Mouse (Mus musculus): ENCODE results near the gene Fut7. TPM values are rescaled to one million over a fixed set of nuclear protein-coding genes. Genes with fewer than 3 reads are reported as not detected.

The Fut7 gene
- total RNA-seq, 2 experiments from 2014 or later: 0.26 to 0.27 TPM

DNA sequence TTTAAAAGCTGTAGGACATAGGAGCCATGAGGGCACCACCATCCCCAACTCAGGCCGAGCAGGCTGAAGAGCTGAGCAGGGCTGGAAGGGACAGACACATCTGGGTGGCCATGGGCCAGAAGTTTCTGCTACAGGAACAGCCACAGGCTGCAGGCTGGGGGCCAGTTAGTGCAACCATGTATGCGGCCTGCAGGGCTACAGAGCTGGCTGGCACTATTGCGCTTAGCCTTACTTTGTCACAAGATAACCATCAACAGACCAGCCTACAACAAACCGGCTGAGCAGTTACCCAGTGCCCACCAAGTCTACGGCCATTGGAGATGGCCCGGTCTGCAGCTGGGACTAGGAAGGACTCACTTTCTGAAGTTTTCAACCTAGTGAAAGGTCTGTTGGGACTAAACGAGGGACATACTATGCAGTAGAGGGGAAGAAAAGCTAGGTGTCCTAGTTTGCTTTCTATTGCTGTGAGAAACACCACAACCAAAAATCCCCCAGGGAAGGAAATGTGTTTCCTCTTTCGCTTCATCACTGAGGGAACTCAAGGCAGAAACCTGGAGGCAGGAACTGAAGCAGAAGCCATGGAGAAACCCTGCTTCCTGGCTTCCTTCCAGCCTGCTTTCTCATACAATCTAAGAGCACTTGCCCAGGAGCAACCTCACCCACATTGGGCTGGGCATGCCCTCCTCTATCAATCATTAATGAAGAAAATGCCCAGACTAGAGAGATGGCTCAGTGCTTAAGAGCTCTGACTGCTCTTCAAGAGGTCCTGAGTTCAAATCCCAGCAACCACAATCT is 28.0 kb downstream of the Fut7 start:
- DNase-seq (ENCODE audit: low spot score in 2 of 2): no peak
- intact Hi-C loops (cut with DNase I): no loop called here

- DNase-seq (ENCODE audit: low spot score in 2 of 2): no peak
- intact Hi-C loops (cut with DNase I): no loop called here
Measured at GRCm38 (mm10) chr2:25452951-25453350, 29.9 kb downstream of the Fut7 start.

DNA sequence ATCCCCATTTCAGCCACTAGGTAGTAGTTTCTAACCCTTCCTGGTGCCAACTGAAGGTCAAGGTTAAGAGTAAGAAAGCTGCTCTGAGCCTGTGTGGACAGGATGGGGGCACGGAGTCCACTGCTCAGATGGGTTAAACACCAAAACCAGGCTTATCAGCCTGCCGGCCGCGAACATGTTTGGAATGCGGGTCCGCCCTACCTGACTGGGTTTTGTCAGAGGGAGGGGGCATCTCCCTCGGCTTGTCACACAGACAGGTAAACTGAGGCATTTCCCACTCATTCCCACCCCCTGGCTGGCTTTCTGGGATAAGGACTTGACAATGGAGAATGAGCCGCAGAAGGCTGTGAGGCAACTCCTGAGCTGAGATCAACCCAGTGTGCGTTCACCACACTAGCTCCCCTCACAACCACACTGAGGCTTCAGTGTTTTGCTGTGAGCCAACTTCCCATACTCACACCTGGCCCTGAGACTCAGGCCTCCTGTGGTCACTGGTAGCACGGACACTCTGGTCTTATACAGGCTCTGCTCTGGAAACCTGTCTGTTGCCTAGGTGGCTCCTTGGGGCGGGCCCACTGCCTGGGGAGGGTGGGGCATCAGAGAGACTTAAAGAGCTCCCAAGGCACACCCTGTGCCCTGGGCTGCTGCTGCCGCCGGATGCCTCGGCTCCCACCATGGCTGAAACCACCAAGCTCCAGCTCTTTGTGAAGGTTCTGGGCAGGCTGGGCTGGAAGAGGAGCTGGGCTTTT is 33.3 kb downstream of the Fut7 start, which contains the start of gene Clic3:
TSS of gene Clic3 (plus strand) at position 634 of the 749 bp plus-strand sequence.
- DNase-seq (ENCODE audit: low spot score in 2 of 2): no peak
- intact Hi-C loops (cut with DNase I): no loop called here

- intact Hi-C loops (cut with DNase I): no loop called here
- DNase-seq (ENCODE audit: low spot score in 2 of 2): no peak
Measured at GRCm38 (mm10) chr2:25457022-25457896, 34.2 kb downstream of the Fut7 start.

DNA sequence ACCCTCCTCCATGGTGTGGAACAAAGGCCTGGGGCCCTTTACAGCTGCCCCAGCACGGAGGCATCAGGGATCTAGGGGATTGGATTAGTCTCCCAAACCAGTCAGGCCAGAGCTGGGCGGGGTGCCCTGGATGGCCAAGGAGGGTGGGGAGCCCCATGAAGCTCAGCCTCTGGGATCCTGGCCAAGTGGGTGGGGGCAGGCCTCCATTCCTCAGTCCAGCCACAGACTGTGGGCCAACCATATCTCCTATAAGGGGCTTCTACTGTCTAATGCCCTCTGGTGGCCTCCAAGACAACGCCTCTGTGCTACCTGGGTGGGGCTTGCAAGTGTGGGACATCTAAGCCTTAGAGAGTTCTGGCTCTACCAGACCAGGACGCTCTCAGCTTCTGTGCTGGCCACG is 35.8 kb downstream of the Fut7 start:
- DNase-seq (ENCODE audit: low spot score in 2 of 2): no peak
- intact Hi-C loops (cut with DNase I): no loop called here

- intact Hi-C loops (cut with DNase I): loop anchor here (5.0 kb wide), 1 partner anchor 37 kb away; no protein-coding TSS in a partner anchor
- peak in 1 of 2 experiments; percentile 52 for DNase-seq (ENCODE audit: low spot score in 2 of 2)
Measured at GRCm38 (mm10) chr2:25460135-25460534, 37.1 kb downstream of the Fut7 start.

DNA sequence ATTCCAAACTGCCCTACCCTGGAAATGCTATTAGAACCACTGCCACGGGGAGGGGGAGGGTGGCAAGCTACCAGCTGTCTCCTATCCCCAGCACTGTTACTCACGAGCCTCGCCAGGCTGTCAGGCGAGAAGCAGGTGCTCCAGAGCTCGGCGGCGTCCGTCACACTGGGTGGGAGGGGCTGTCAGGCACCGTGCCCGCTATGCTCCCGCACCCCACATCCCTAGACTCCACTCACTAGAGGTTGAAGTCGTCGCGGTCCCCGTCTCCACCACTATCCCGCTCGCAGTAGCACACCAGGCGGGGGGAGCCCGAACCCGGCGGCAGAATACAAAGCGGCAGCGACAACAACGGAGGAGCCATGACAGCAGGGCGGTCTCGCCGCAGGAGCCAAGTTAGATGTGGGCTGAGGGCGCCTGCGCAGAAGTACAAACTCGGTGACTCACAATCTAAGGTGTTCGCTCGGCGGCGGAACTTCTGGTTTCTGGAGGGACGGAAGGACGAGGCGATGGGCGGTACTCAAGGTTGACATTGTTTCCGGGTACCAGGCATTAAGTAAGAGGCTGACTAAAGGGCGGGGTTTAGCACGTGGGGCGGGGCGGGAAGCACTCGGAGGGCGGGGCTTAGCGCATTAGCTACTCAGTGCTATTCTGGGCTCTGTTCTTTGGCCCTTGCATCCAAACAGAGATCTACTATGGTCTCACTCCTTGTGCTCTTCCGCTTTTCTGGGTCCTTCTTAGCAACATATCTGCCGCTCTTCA is 37.7 kb downstream of the Fut7 start, which contains the start of gene Paxx:
TSS of gene Paxx (minus strand) at position 544 of the 759 bp plus-strand sequence.
- intact Hi-C loops (cut with DNase I): loop anchor here (5.0 kb wide), 1 partner anchor 37 kb away; no protein-coding TSS in a partner anchor

DNA sequence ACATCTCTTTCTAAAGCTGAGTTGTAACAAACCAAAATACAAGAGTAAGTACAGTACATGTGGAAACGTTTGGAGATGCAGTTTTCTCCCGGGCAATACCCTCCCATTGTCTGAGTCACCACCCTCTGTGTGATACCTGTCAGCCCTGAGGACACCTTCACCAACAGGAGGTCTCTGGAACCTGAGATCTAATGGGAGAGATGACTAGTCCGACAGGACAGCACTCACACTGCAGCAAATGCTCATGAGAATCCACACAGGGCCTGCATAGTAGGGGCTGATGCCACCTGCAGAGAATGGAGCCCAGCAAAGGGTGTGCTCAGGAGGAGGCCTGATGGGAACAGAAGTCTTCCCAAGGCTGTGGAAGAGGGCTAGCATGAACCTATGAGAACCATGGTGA is 38.3 kb downstream of the Fut7 start:
- DNase-seq (ENCODE audit: low spot score in 2 of 2): no peak
- intact Hi-C loops (cut with DNase I): loop anchor here (5.0 kb wide), 1 partner anchor 36 kb away; no protein-coding TSS in a partner anchor

More for the DNA sequence above, 37.7 kb downstream of the Fut7 start, which contains the start of gene Paxx:
- peak; percentile 94 to 96 for DNase-seq (ENCODE audit: low spot score in 2 of 2)

DNA sequence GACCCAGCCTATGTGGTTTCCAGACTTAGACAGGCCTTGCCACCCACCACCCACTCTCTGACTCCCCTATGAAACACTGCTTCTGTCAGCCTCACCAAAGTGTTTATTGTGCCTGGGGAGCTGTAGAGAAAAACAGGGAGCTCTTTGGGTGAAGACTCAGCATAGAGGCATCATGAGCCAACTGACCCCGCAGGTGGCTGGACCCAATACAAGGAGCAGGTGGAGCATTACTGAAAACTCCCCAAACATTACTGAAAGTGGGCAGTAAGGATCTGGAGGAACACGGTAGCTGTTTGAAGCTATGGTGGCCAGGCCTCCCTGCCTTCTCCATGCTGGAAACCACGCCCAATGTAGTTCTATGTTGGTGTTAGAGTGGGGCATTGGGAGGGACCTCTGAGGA is 40.6 kb downstream of the Fut7 start:
- no peak for DNase-seq (ENCODE audit: low spot score in 2 of 2)
- intact Hi-C loops (cut with DNase I): loop anchor here (5.0 kb wide), 1 partner anchor 34 kb away; no protein-coding TSS in a partner anchor

- DNase-seq (ENCODE audit: low spot score in 2 of 2): no peak
- intact Hi-C loops (cut with DNase I): no loop called here
Measured at GRCm38 (mm10) chr2:25465256-25465655, 42.2 kb downstream of the Fut7 start.

DNA sequence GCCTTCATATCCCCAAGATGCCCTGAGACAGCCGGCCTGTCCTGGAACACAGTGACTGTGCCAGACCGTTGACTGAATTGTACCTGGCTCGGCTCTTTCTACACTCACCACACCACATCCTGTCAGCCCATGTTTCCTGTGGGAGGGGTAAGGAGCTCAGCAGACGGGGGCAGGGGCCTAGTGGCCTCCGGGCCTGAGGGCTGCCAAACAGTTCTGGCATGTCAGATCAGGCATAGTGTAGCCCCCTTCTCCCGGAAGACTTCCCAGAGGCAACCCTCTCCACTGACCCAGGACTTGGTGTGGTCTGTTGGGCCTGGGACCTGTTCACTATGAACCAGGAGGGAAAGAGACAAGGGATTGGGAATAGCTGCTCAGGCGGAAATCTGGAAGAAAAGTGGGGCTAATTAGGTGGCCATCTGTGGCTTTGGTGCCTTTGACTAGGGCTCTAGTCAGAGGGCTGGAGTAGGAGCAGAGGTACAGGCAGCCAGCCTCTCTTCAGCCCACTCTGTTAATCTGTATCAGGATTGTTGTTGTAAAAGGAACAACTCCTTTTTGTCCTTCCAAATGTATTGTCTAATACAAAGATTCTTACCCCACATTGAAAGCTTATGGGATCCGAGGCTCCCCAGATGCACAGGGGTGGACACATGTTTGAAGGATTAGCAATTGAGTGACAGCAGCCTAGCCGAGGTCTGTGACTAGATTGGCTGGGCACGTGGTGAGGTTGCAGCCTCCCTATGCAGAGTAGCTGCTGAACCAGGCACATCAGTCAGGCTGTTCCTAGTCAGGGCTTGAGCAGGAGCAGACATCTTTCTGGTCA is 43.0 kb downstream of the Fut7 start:
- no peak for DNase-seq (ENCODE audit: low spot score in 2 of 2)
- intact Hi-C loops (cut with DNase I): no loop called here

DNA sequence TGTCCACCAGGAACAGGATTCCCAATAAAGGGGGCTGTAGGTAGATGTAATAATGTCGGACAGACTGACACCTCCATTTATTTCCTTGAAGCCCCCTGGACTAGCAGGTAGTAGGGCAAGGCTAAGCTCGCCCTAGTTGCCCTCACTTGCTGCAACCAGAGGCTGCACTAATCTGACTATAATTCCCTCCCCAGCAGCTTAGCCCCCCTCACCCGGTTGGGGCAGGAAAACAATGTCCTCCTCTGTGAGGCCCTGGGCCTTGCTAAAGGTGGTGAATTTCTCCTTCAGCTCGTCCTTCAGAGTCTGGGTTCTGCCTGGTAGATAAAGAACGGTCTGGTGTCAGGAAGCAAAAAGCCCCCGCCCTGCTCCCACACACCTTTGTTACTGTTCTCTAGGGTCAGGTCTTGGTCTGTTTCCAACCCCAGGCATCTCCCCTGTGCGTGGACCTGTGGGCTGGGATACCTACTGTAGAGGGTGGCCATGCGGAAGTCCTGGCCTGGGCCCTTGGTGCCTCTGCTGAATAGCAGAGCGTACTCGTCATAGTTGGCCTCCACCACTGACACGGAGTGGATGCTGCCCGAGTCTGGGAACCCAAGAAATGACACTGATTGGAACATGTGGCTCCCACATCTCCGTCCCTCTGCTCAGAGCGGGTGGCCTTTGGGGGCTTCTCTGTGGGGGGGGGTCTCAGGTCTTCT is 44.7 kb downstream of the Fut7 start:
- no peak for DNase-seq (ENCODE audit: low spot score in 2 of 2)
- intact Hi-C loops (cut with DNase I): no loop called here

- intact Hi-C loops (cut with DNase I): no loop called here
- DNase-seq (ENCODE audit: low spot score in 2 of 2): no peak
Measured at GRCm38 (mm10) chr2:25468962-25469915, 46.2 kb downstream of the Fut7 start.

DNA sequence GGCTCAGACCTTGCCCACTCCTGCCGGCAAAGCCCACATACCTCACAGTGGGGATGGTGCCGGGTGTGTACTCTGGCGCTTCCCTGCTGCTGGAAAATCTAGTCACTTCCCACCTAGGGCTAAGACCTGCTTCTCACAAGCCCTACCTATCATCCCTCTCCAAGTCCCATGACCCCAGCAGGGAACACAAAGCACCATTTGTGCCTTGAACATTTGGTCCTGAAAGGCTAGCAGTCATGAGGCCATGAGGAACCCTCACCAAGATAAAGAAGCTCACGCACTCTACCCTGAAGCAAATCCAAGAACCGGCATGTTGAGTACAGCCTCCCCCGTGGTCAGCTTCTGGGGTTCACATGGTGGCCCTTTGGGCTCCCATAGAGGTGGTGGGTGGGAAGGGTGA is 46.9 kb downstream of the Fut7 start, which contains the start of gene Ptgds:
TSS of gene Ptgds (minus strand) at position 78 of the 400 bp plus-strand sequence.
- intact Hi-C loops (cut with DNase I): no loop called here
- no peak for DNase-seq (ENCODE audit: low spot score in 2 of 2)

GRCm38 (mm10) chr2:25472550-25472949 is 49.5 kb downstream of the Fut7 start:
- intact Hi-C loops (cut with DNase I): no loop called here
- DNase-seq (ENCODE audit: low spot score in 2 of 2): no peak
